Mouse (Mus musculus): Measurements from ENCODE around the gene Tmigd3.
"Not testable (repeated sequence)": the region's sequence is repeated elsewhere in the genome, so short reads cannot be mapped to it uniquely, and the experiment has no call there.

Gene Tmigd3

GRCm38 (mm10) chr3:105907956-105908655 is 37.4 kb downstream of the Tmigd3 start:
- DNase-seq = no peak

- DNase-seq = no peak
These were observed 38.3 kb downstream of the Tmigd3 start for GRCm38 (mm10) chr3:105908976-105909375.

DNA sequence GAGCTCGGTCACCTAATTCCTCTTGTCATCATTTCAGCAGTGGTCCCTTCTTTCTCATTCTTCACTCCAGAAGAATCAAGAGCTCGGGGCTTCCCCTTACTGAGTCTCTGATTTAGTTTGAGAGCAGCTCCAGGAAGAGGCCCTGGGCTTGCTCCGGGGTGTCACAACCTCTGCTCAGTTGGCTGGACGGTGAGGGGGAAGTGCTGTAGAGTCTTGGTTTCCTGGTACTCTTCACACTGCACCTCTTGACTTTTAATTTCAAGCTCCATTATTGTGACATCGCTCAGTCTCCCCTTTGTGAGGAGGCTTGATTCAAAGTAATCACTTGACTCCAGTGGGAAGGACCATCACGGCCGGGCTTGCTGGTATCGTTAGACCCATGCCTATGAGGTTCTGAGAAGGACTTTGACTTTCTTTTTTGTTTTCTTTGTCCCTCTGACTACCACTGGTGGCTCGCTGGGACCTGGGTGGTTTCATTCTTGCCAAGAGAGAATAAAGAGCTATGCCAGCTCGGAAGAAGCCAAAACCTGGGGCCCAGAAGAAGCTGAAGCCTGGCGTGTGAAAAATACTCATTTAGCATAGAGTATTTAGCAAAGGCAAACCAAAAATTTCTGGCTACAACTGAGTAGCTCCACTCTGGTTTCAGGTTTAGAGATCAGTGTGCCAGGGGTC is 40.0 kb downstream of the Tmigd3 start:
- no peak for DNase-seq

GRCm38 (mm10) chr3:105912097-105912880 is 41.6 kb downstream of the Tmigd3 start:
- DNase-seq = no peak

GRCm38 (mm10) chr3:105913839-105914681 is 43.4 kb downstream of the Tmigd3 start:
- DNase-seq = no peak

DNA sequence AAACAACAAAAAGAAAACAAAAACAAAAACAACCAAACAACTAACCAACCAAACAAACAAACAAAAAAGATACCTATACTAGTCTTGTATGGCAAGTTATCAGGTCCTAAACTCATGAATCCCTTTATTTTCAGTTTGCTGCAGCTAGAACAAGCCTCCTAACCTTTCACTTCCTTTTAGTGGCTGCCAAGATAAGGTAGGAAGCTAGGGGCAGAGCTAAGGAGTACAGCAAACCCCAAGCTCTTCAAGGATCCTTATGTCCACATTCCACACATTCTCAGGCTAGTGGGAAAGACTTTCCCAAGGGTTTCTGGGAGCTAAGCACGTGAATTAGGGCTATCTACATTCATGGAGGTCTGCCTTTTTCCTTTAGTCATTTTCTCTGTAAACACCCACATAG is 44.6 kb downstream of the Tmigd3 start:
- no peak for DNase-seq

DNA sequence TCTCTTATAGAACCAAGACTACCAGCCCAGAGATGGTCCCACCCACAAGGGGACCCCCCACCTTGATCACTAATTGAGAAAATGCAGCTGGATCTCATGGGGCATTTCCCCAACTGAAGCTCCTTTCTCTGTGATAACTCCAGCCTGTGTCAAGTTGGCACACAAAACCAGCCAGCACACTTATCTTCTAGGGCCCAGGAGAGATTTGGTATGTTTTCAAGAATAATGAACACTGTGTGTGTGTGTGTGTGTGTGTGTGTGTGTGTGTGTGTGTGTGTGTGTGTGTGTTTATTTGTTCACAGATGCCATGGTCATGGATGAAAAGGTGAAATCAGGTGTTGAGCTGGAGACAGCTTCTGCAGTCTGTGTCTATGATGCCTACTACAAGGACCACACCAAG is 45.8 kb downstream of the Tmigd3 start:
- not testable (repeated sequence) for DNase-seq

- DNase-seq = no peak
These were observed 47.1 kb downstream of the Tmigd3 start for GRCm38 (mm10) chr3:105917656-105918354.

GRCm38 (mm10) chr3:105918355-105918745 is 47.6 kb downstream of the Tmigd3 start:
- no peak for DNase-seq

DNA sequence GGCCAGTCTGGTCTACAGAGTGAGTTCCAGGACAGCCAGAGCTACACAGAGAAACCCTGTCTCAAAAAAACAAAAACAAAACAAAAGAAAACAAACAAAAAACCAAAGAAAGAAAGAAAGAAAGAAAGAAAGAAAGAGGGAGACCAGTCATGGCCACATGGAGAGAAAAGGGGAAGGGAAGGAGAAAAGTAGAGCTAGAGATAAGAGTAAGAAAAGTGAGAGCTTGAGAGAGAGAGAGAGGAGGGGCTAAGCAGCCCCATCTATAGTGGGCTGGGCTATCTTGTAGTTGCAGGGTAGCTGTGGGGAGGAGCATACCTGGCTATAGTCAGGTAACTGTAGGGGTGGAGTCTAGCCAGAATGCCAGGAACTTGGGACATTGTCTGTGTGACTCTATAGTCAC is 50.0 kb downstream of the Tmigd3 start:
- not testable (repeated sequence) for DNase-seq

DNA sequence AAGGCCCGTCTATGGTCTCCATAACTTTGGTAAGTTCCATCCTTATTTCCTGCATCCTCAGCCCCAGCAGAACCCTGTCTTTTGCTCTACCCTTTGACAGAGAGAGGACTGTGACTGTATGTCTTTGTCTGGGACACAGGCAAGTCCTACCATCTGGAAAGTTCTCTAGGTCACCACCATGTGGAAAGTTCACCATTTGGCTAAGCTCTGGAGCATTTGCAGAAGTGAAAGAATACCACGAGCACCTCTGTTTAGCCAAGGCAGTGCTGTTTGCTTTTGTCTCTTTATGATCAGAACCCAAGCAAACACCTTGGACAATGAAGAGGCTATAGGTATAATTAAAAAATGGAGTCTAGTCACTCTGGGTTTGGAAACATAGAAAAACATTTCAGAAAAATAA is 51.3 kb downstream of the Tmigd3 start:
- no peak for DNase-seq

- no peak for DNase-seq
These were observed 53.9 kb downstream of the Tmigd3 start for GRCm38 (mm10) chr3:105924616-105925015.

DNA sequence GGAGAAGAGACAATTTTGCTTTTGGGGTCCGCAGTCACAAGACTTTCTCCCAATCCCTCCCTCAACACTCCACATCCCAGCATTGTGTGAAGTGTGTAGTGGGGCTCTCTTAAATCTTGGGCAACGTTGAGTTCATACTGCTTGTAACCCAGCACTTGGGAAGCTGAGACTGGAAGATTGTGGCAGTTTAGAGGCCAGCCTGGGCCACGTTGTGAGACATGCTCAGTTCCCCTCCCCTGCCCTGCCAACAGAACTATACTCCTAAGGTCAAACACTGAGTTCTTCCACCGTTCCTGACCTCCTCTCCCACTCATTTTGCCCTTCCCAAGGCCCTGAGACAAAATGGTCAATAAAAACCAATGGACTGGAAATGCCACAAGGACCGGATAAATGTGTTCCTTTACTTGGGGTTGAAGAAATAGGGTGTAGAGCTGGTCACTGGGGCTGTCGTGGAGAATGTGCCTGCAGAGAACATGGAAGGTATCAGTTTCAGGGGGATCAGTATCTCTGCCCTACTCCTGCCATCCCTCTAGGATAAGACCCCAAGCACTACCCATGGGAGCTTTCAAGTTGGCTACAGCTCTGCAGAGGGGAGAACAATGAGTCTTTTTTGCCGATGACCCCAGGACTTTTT is 57.0 kb downstream of the Tmigd3 start:
- DNase-seq = no peak

GRCm38 (mm10) chr3:105928195-105928569 is 57.5 kb downstream of the Tmigd3 start:
- DNase-seq = no peak

DNA sequence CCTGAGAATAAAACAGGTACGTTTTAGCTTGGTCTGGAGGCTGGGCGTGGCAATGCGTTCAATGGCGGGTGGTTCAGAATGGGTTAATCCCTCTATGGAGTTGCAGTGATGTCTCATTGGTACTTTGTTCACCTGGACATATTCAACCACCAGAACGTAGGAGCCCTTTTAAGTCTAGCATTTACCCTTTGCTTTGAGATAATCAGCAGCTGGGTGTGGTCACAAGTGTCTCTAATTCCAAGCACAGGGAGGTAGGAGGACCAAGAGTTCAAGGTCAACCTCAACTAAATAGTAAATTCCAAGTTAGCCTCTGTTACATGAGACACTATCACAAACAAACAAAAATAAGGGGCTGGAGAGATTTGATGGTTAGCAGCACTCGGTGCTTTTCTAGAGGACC is 58.1 kb downstream of the Tmigd3 start:
- DNase-seq = no peak

DNA sequence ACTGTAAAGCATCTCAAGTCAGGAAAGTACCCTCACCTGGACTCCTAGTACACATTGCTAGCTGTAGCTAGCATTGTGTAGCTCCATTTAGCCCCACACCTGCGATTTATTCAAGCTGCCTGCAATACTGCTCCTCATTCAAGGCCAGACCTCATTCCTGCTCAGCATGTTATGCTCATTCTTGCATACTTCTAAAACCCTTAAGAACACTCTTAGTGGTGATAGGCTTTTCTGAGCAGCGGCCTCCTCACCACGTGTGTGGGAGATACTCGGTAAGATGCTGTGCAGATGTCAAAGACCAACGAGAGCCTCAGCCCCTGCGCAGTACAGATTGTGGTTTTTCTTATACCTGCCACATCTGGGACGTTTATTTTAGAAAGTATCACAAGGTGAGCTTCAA is 59.1 kb downstream of the Tmigd3 start:
- no peak for DNase-seq

GRCm38 (mm10) chr3:105931095-105931494 is 60.4 kb downstream of the Tmigd3 start:
- no peak for DNase-seq

- no peak for DNase-seq
These were observed 61.8 kb downstream of the Tmigd3 start, which contains the start of gene I830077J02Rik for GRCm38 (mm10) chr3:105932240-105933071. I830077J02Rik (minus strand) TSS chr3:105932664.

- DNase-seq = no peak
These were observed 63.2 kb downstream of the Tmigd3 start for GRCm38 (mm10) chr3:105933926-105934325.

GRCm38 (mm10) chr3:105935033-105935432 is 64.3 kb downstream of the Tmigd3 start:
- DNase-seq = no peak

- no peak for DNase-seq
These were observed 65.4 kb downstream of the Tmigd3 start for GRCm38 (mm10) chr3:105936111-105936510.
